Mouse (Mus musculus): ENCODE data around the gene Tenm3. TPM values are rescaled to one million over a fixed set of nuclear protein-coding genes. Genes with fewer than 3 reads are reported as not detected.

The Tenm3 gene
- total RNA-seq, 1 experiment from 2014 or later: not detected

- no peak for ATAC-seq (ENCODE audit: extremely low read depth, insufficient number of reproducible peaks, low FRiP score, poor library complexity, severe bottlenecking)
Measured at GRCm38 (mm10) chr8:48611934-48612512, 231.7 kb downstream of the Tenm3 start.

GRCm38 (mm10) chr8:48611126-48611525 is 232.6 kb downstream of the Tenm3 start:
- ATAC-seq (ENCODE audit: extremely low read depth, insufficient number of reproducible peaks, low FRiP score, poor library complexity, severe bottlenecking): no peak

GRCm38 (mm10) chr8:48610316-48610715 is 233.4 kb downstream of the Tenm3 start:
- ATAC-seq (ENCODE audit: extremely low read depth, insufficient number of reproducible peaks, low FRiP score, poor library complexity, severe bottlenecking): no peak

- no peak for ATAC-seq (ENCODE audit: extremely low read depth, insufficient number of reproducible peaks, low FRiP score, poor library complexity, severe bottlenecking)
Measured at GRCm38 (mm10) chr8:48609684-48610083, 234.1 kb downstream of the Tenm3 start.

- ATAC-seq (ENCODE audit: extremely low read depth, insufficient number of reproducible peaks, low FRiP score, poor library complexity, severe bottlenecking): no peak
Measured at GRCm38 (mm10) chr8:48604190-48604897, 239.4 kb downstream of the Tenm3 start.

- ATAC-seq (ENCODE audit: extremely low read depth, insufficient number of reproducible peaks, low FRiP score, poor library complexity, severe bottlenecking): no peak
Measured at GRCm38 (mm10) chr8:48603165-48603840, 240.4 kb downstream of the Tenm3 start.

GRCm38 (mm10) chr8:48601621-48602020 is 242.1 kb downstream of the Tenm3 start:
- no peak for ATAC-seq (ENCODE audit: extremely low read depth, insufficient number of reproducible peaks, low FRiP score, poor library complexity, severe bottlenecking)

GRCm38 (mm10) chr8:48599028-48599427 is 244.7 kb downstream of the Tenm3 start:
- ATAC-seq (ENCODE audit: extremely low read depth, insufficient number of reproducible peaks, low FRiP score, poor library complexity, severe bottlenecking): no peak

GRCm38 (mm10) chr8:48596332-48596731 is 247.4 kb downstream of the Tenm3 start:
- no peak for ATAC-seq (ENCODE audit: extremely low read depth, insufficient number of reproducible peaks, low FRiP score, poor library complexity, severe bottlenecking)

GRCm38 (mm10) chr8:48591818-48592217 is 251.9 kb downstream of the Tenm3 start:
- no peak for ATAC-seq (ENCODE audit: extremely low read depth, insufficient number of reproducible peaks, low FRiP score, poor library complexity, severe bottlenecking)

GRCm38 (mm10) chr8:48579732-48580131 is 264.0 kb downstream of the Tenm3 start:
- ATAC-seq (ENCODE audit: extremely low read depth, insufficient number of reproducible peaks, low FRiP score, poor library complexity, severe bottlenecking): no peak

- ATAC-seq (ENCODE audit: extremely low read depth, insufficient number of reproducible peaks, low FRiP score, poor library complexity, severe bottlenecking): no peak
Measured at GRCm38 (mm10) chr8:48579144-48579543, 264.6 kb downstream of the Tenm3 start.

GRCm38 (mm10) chr8:48572941-48573340 is 270.8 kb downstream of the Tenm3 start:
- ATAC-seq (ENCODE audit: extremely low read depth, insufficient number of reproducible peaks, low FRiP score, poor library complexity, severe bottlenecking): no peak

GRCm38 (mm10) chr8:48572345-48572744 is 271.4 kb downstream of the Tenm3 start:
- ATAC-seq (ENCODE audit: extremely low read depth, insufficient number of reproducible peaks, low FRiP score, poor library complexity, severe bottlenecking): no peak

- no peak for ATAC-seq (ENCODE audit: extremely low read depth, insufficient number of reproducible peaks, low FRiP score, poor library complexity, severe bottlenecking)
Measured at GRCm38 (mm10) chr8:48568608-48569007, 275.1 kb downstream of the Tenm3 start.

- ATAC-seq (ENCODE audit: extremely low read depth, insufficient number of reproducible peaks, low FRiP score, poor library complexity, severe bottlenecking): no peak
Measured at GRCm38 (mm10) chr8:48567929-48568607, 275.7 kb downstream of the Tenm3 start.

GRCm38 (mm10) chr8:48560227-48560626 is 283.5 kb downstream of the Tenm3 start:
- no peak for ATAC-seq (ENCODE audit: extremely low read depth, insufficient number of reproducible peaks, low FRiP score, poor library complexity, severe bottlenecking)

GRCm38 (mm10) chr8:48555546-48556141 is 288.1 kb downstream of the Tenm3 start:
- ATAC-seq (ENCODE audit: extremely low read depth, insufficient number of reproducible peaks, low FRiP score, poor library complexity, severe bottlenecking): no peak
